Mouse (Mus musculus) ES-E14 (cell line): ENCODE results near the gene Palld. TPM values are rescaled to one million over a fixed set of nuclear protein-coding genes. Genes with fewer than 3 reads are reported as not detected.

ENCODE experiments used
- DNase-seq: peaks from one replicate; pipeline ENCODE4 v3.0.0-alpha.2; 2013; ENCODE audit warnings: low read depth, low spot score
- H3K27ac ChIP-seq: 2 replicates; pipeline ENCODE4 v1.5.1; 2012; ENCODE audit warnings: low read depth, mild to moderate bottlenecking, low read length, moderate library complexity, mixed read lengths; ENCODE audit not compliant: poor library complexity, insufficient read depth, severe bottlenecking
- H3K36me3 ChIP-seq: 2 replicates; pipeline ENCODE4 v1.6.1; 2012; ENCODE audit warnings: mild to moderate bottlenecking, low read length, moderate library complexity, mixed read lengths; ENCODE audit not compliant: control insufficient read depth, poor library complexity, insufficient read depth, severe bottlenecking
- H3K4me1 ChIP-seq, 2 experiments: fragments of 150-350 bp in 1 of 2; sonication (generic) in 1 of 2; 2 replicates each; pipeline ENCODE4 v1.6.1; 2012; ENCODE audit warnings: low read length in 2 of 2, mild to moderate bottlenecking in 1 of 2, mixed read lengths in 1 of 2; ENCODE audit not compliant: control insufficient read depth in 2 of 2, insufficient read depth in 2 of 2, poor library complexity in 1 of 2
- H3K4me3 ChIP-seq, 2 experiments: fragments of 150-350 bp in 1 of 2; sonication (generic) in 1 of 2; 2 replicates each; pipeline ENCODE4 v1.5.1; 2012; ENCODE audit warnings: low read length in 2 of 2, low read depth in 1 of 2, mild to moderate bottlenecking in 1 of 2, mixed read lengths in 1 of 2; ENCODE audit not compliant: insufficient read depth in 1 of 2, poor library complexity in 1 of 2, severe bottlenecking in 1 of 2
- H3K9ac ChIP-seq: 2 replicates; pipeline ENCODE4 v1.6.1; 2012; ENCODE audit warnings: low read depth, mild to moderate bottlenecking, low read length, mixed read lengths; ENCODE audit not compliant: poor library complexity, insufficient read depth, severe bottlenecking
- H3K9me3 ChIP-seq: fragments of 150-350 bp; sonication (generic); 2 replicates; pipeline ENCODE4 v1.6.1; 2012; ENCODE audit warnings: low read depth, mild to moderate bottlenecking, low read length; ENCODE audit not compliant: control insufficient read depth, insufficient read depth
- CHD2 ChIP-seq: IDR thresholded peaks from 2 replicates; pipeline ENCODE4 v1.6.1; 2014; ENCODE audit warnings: mild to moderate bottlenecking, low read depth, low read length, inconsistent platforms
- HCFC1 ChIP-seq: IDR thresholded peaks from 2 replicates; pipeline ENCODE4 v1.6.1; 2012; ENCODE audit warnings: low read length, inconsistent platforms, borderline replicate concordance; ENCODE audit not compliant: insufficient read depth
- MAFK ChIP-seq: IDR thresholded peaks from 2 replicates; pipeline ENCODE4 v1.6.1; 2014; ENCODE audit warnings: mild to moderate bottlenecking, low read depth, low read length, inconsistent platforms; ENCODE audit not compliant: insufficient read depth
- ZC3H11A ChIP-seq: IDR thresholded peaks from 2 replicates; pipeline ENCODE4 v1.6.1; 2012; ENCODE audit warnings: low read depth, mild to moderate bottlenecking, inconsistent platforms, low read length, borderline replicate concordance
- ZNF384 ChIP-seq: IDR thresholded peaks from 2 replicates; pipeline ENCODE4 v1.6.1; 2012; ENCODE audit warnings: low read depth, low read length, inconsistent platforms
- in situ Hi-C, 2 experiments: fragments of 600-800 bp; cut with MboI; formaldehyde crosslinking; loops; one replicate each; pipeline ENCODE4 v1.15.1; 2025; ENCODE audit warnings: low sequenced_read_pairs in 2 of 2, inconsistent platforms in 1 of 2; ENCODE audit not compliant: unreplicated experiment in 2 of 2
- total RNA-seq: library from RNA; depleted of rRNA; stranded (reverse); fragments of 300-350 nt; gene quantifications from 2 replicates; pipeline ENCODE4 v1.2.3, GENCODE M21; 2012

Gene Palld
- total RNA-seq, 1 experiment: 36.3 TPM

GRCm38 (mm10) chr8:61582547-61582946 lies 319.9 kb downstream of the Palld start:
- TF ChIP-seq MAFK (no peak), CHD2 (no peak), HCFC1 (no peak), ZC3H11A (no peak), ZNF384 (no peak)
- no peak for DNase-seq
- no peak overlapping the region for H3K27ac ChIP-seq
- H3K9ac ChIP-seq: no peak overlapping the region
- H3K4me1 ChIP-seq: peaks cover 0 to 6% of the 10 kb centered on the region in 2 experiments; a peak in 1 of 4 replicates
- in situ Hi-C loops: no loop called here
- H3K4me3 ChIP-seq: no peak overlapping the region
- no peaks in the 10 kb centered on the region for H3K36me3 ChIP-seq
- H3K9me3 ChIP-seq: no peaks in the 10 kb centered on the region

GRCm38 (mm10) chr8:61581259-61581658 lies 321.2 kb downstream of the Palld start:
- H3K9me3 ChIP-seq: no peaks in the 10 kb centered on the region
- H3K9ac ChIP-seq: no peak overlapping the region
- no peak overlapping the region for H3K27ac ChIP-seq
- in situ Hi-C loops: no loop called here
- DNase-seq: no peak
- no peaks in the 10 kb centered on the region for H3K36me3 ChIP-seq
- TF ChIP-seq CHD2: no peak
- TF ChIP-seq ZC3H11A: no peak
- no peak for TF ChIP-seq ZNF384
- TF ChIP-seq HCFC1: no peak
- TF ChIP-seq MAFK: no peak
- H3K4me1 ChIP-seq: peaks cover 0 to 6% of the 10 kb centered on the region in 2 experiments; a peak in 1 of 4 replicates
- H3K4me3 ChIP-seq: no peak overlapping the region

GRCm38 (mm10) chr8:61579831-61580230 lies 322.7 kb downstream of the Palld start:
- Histone ChIP-seq H3K9me3 (no peaks in the 10 kb centered on the region), H3K9ac (no peak overlapping the region), H3K36me3 (no peaks in the 10 kb centered on the region), H3K27ac (0 out of 2 replicates have a peak overlapping the region, but pooled peaks have one; percentile 12), H3K4me3 (no peak overlapping the region), H3K4me1 (peaks cover 0 to 2% of the 10 kb centered on the region in 2 experiments; a peak in 1 of 4 replicates)
- in situ Hi-C loops: no loop called here
- no peak for DNase-seq
- TF ChIP-seq ZNF384: no peak
- no peak for TF ChIP-seq ZC3H11A
- TF ChIP-seq MAFK: no peak
- TF ChIP-seq HCFC1: no peak
- no peak for TF ChIP-seq CHD2

- TF ChIP-seq MAFK: no peak
- no peak for TF ChIP-seq ZC3H11A
- no peak for TF ChIP-seq CHD2
- no peak for TF ChIP-seq HCFC1
- no peak for TF ChIP-seq ZNF384
- in situ Hi-C loops: no loop called here
- H3K9me3 ChIP-seq: no peaks in the 10 kb centered on the region
- 0 out of 4 replicates have a peak, but pooled peaks cover 0 to 1% of the 10 kb centered on the region in 2 experiments for H3K4me1 ChIP-seq
- H3K9ac ChIP-seq: no peak overlapping the region
- H3K36me3 ChIP-seq: no peaks in the 10 kb centered on the region
- no peak overlapping the region for H3K4me3 ChIP-seq
- no peak for DNase-seq
- H3K27ac ChIP-seq: no peak overlapping the region
Measured at GRCm38 (mm10) chr8:61578754-61579153, 323.7 kb downstream of the Palld start.

GRCm38 (mm10) chr8:61575096-61575653 lies 327.3 kb downstream of the Palld start:
- in situ Hi-C loops: no loop called here
- Histone ChIP-seq H3K27ac (no peak overlapping the region), H3K4me1 (0 out of 4 replicates have a peak, but pooled peaks cover 0 to 1% of the 10 kb centered on the region in 2 experiments), H3K9ac (no peak overlapping the region), H3K4me3 (no peak overlapping the region), H3K36me3 (no peaks in the 10 kb centered on the region), H3K9me3 (no peaks in the 10 kb centered on the region)
- TF ChIP-seq ZC3H11A (no peak), MAFK (no peak), ZNF384 (no peak), HCFC1 (no peak), CHD2 (no peak)
- no peak for DNase-seq
